Mouse (Mus musculus): ENCODE results near the gene Ccl17. TPM values are rescaled to one million over a fixed set of nuclear protein-coding genes. Genes with fewer than 3 reads are reported as not detected.

The Ccl17 gene
- polyA plus RNA-seq (2012; ENCODE audit: insufficient read depth, low replicate concordance) = not detected in 2 replicates

- no peaks in the 10 kb centered on the region for H3K9me3 ChIP-seq
- peaks cover 36% of the 10 kb centered on the region for H3K27me3 ChIP-seq (replicated peaks)
- TF ChIP-seq GATA1 (IDR thresholded peaks at IDR 0.05; ENCODE audit: borderline replicate concordance, low read length) (no peak), FLI1 (IDR thresholded peaks at IDR 0.05; ENCODE audit: low read length) (no peak)
- peaks cover 56% of the 10 kb centered on the region for H3K4me1 ChIP-seq
- H3K4me3 ChIP-seq (replicated peaks) = no peak within 1 kb of the TSS
- no peaks in the 10 kb centered on the region for H3K36me3 ChIP-seq (replicated peaks; ENCODE audit: low read length)
Observed at GRCm38 (mm10) chr8:94810153-94810552, at the start of gene Ccl17. TSS of gene Ccl17 (plus strand) at chr8:94810453.

- TF ChIP-seq FLI1 (IDR thresholded peaks at IDR 0.05; ENCODE audit: low read length) (no peak), GATA1 (IDR thresholded peaks at IDR 0.05; ENCODE audit: borderline replicate concordance, low read length) (no peak)
- Histone ChIP-seq H3K4me3 (replicated peaks) (no peak overlapping the region), H3K27me3 (replicated peaks) (peaks cover 45% of the 10 kb centered on the region)
Observed at GRCm38 (mm10) chr8:94767035-94767434, 43.2 kb upstream of the Ccl17 start.

GRCm38 (mm10) chr8:94770945-94771344 is 39.3 kb upstream of the Ccl17 start:
- H3K4me3 ChIP-seq (replicated peaks) = no peak overlapping the region
- H3K36me3 ChIP-seq (replicated peaks; ENCODE audit: low read length) = no peaks in the 10 kb centered on the region
- H3K4me1 ChIP-seq = peaks cover 46% of the 10 kb centered on the region
- no peak for TF ChIP-seq FLI1 (IDR thresholded peaks at IDR 0.05; ENCODE audit: low read length)
- no peak for TF ChIP-seq GATA1 (IDR thresholded peaks at IDR 0.05; ENCODE audit: borderline replicate concordance, low read length)
- H3K27me3 ChIP-seq (replicated peaks) = peaks cover 82% of the 10 kb centered on the region
- 0 out of 2 replicates have a peak, but pooled peaks cover 5% of the 10 kb centered on the region for H3K9me3 ChIP-seq

More at GRCm38 (mm10) chr8:94767035-94767434, 43.2 kb upstream of the Ccl17 start:
- peaks cover 39% of the 10 kb centered on the region for H3K4me1 ChIP-seq
- no peaks in the 10 kb centered on the region for H3K36me3 ChIP-seq (replicated peaks; ENCODE audit: low read length)
- 0 out of 2 replicates have a peak, but pooled peaks cover 5% of the 10 kb centered on the region for H3K9me3 ChIP-seq

- H3K4me3 ChIP-seq (replicated peaks) = peak within 1 kb of the TSS; percentile 89
- peaks cover 52% of the 10 kb centered on the region for H3K4me1 ChIP-seq
- H3K9me3 ChIP-seq = 0 out of 2 replicates have a peak, but pooled peaks cover 5% of the 10 kb centered on the region
- no peak for TF ChIP-seq GATA1 (IDR thresholded peaks at IDR 0.05; ENCODE audit: borderline replicate concordance, low read length)
- TF ChIP-seq FLI1 (IDR thresholded peaks at IDR 0.05; ENCODE audit: low read length) = no peak
- H3K36me3 ChIP-seq (replicated peaks; ENCODE audit: low read length) = no peaks in the 10 kb centered on the region
- H3K27me3 ChIP-seq (replicated peaks) = peaks cover 80% of the 10 kb centered on the region
Observed at GRCm38 (mm10) chr8:94771941-94772670, 38.1 kb upstream of the Ccl17 start, which contains the start of gene Cx3cl1. TSS of gene Cx3cl1 (plus strand) at chr8:94772009.

GRCm38 (mm10) chr8:94773048-94773447 is 37.2 kb upstream of the Ccl17 start:
- H3K4me1 ChIP-seq = peaks cover 61% of the 10 kb centered on the region
- no peaks in the 10 kb centered on the region for H3K36me3 ChIP-seq (replicated peaks; ENCODE audit: low read length)
- 0 out of 2 replicates have a peak, but pooled peaks cover 5% of the 10 kb centered on the region for H3K9me3 ChIP-seq
- H3K4me3 ChIP-seq (replicated peaks) = no peak overlapping the region
- H3K27me3 ChIP-seq (replicated peaks) = peaks cover 80% of the 10 kb centered on the region
- TF ChIP-seq GATA1 (IDR thresholded peaks at IDR 0.05; ENCODE audit: borderline replicate concordance, low read length) (no peak), FLI1 (IDR thresholded peaks at IDR 0.05; ENCODE audit: low read length) (no peak)

- Histone ChIP-seq H3K36me3 (replicated peaks; ENCODE audit: low read length) (no peaks in the 10 kb centered on the region), H3K4me1 (peaks cover 68% of the 10 kb centered on the region), H3K9me3 (0 out of 2 replicates have a peak, but pooled peaks cover 5% of the 10 kb centered on the region), H3K4me3 (replicated peaks) (no peak overlapping the region), H3K27me3 (replicated peaks) (peaks cover 77% of the 10 kb centered on the region)
- no peak for TF ChIP-seq FLI1 (IDR thresholded peaks at IDR 0.05; ENCODE audit: low read length)
- TF ChIP-seq GATA1 (IDR thresholded peaks at IDR 0.05; ENCODE audit: borderline replicate concordance, low read length) = no peak
Observed at GRCm38 (mm10) chr8:94773700-94774171, 36.5 kb upstream of the Ccl17 start.

GRCm38 (mm10) chr8:94774601-94775000 is 35.7 kb upstream of the Ccl17 start:
- Histone ChIP-seq H3K4me3 (replicated peaks) (no peak overlapping the region), H3K4me1 (peaks cover 76% of the 10 kb centered on the region), H3K27me3 (replicated peaks) (peaks cover 74% of the 10 kb centered on the region), H3K9me3 (no peaks in the 10 kb centered on the region), H3K36me3 (replicated peaks; ENCODE audit: low read length) (no peaks in the 10 kb centered on the region)
- TF ChIP-seq GATA1 (IDR thresholded peaks at IDR 0.05; ENCODE audit: borderline replicate concordance, low read length) = no peak
- no peak for TF ChIP-seq FLI1 (IDR thresholded peaks at IDR 0.05; ENCODE audit: low read length)

GRCm38 (mm10) chr8:94776346-94776745 is 33.9 kb upstream of the Ccl17 start:
- no peak for TF ChIP-seq GATA1 (IDR thresholded peaks at IDR 0.05; ENCODE audit: borderline replicate concordance, low read length)
- TF ChIP-seq FLI1 (IDR thresholded peaks at IDR 0.05; ENCODE audit: low read length) = no peak
- Histone ChIP-seq H3K9me3 (no peaks in the 10 kb centered on the region), H3K4me3 (replicated peaks) (no peak overlapping the region), H3K4me1 (peaks cover 76% of the 10 kb centered on the region), H3K36me3 (replicated peaks; ENCODE audit: low read length) (no peaks in the 10 kb centered on the region), H3K27me3 (replicated peaks) (peaks cover 66% of the 10 kb centered on the region)

GRCm38 (mm10) chr8:94778036-94778435 is 32.2 kb upstream of the Ccl17 start:
- no peaks in the 10 kb centered on the region for H3K36me3 ChIP-seq (replicated peaks; ENCODE audit: low read length)
- TF ChIP-seq FLI1 (IDR thresholded peaks at IDR 0.05; ENCODE audit: low read length) (no peak), GATA1 (IDR thresholded peaks at IDR 0.05; ENCODE audit: borderline replicate concordance, low read length) (no peak)
- peak overlapping the region; percentile 71 for H3K4me3 ChIP-seq (replicated peaks)
- peaks cover 66% of the 10 kb centered on the region for H3K4me1 ChIP-seq
- peaks cover 49% of the 10 kb centered on the region for H3K27me3 ChIP-seq (replicated peaks)
- no peaks in the 10 kb centered on the region for H3K9me3 ChIP-seq

GRCm38 (mm10) chr8:94778473-94778872 is 31.8 kb upstream of the Ccl17 start:
- Histone ChIP-seq H3K4me1 (peaks cover 61% of the 10 kb centered on the region), H3K4me3 (replicated peaks) (peak overlapping the region; percentile 71), H3K9me3 (no peaks in the 10 kb centered on the region), H3K36me3 (replicated peaks; ENCODE audit: low read length) (no peaks in the 10 kb centered on the region), H3K27me3 (replicated peaks) (peaks cover 45% of the 10 kb centered on the region)
- TF ChIP-seq GATA1 (IDR thresholded peaks at IDR 0.05; ENCODE audit: borderline replicate concordance, low read length) (no peak), FLI1 (IDR thresholded peaks at IDR 0.05; ENCODE audit: low read length) (no peak)
